Mouse (Mus musculus) fat pad, adult 2 months (tissue): ENCODE data around the gene Vpreb1.

Source experiments
- DNase-seq: peaks from one replicate; pipeline ENCODE4 v3.0.0-alpha.2; 2011; ENCODE audit warnings: low read depth, low spot score; ENCODE audit errors: extremely low read depth

Vpreb1 gene

GRCm38 (mm10) chr16:16870617-16871331, at the start of gene Vpreb1, which contains the start of gene Top3b:
Gene Vpreb1, minus strand, starts transcription at chr16:16870843.
Gene Top3b, plus strand, starts transcription at chr16:16870736.
- DNase-seq = peak; percentile 36

- DNase-seq = no peak
These were observed 47.9 kb upstream of the Vpreb1 start for GRCm38 (mm10) chr16:16918441-16919117.

- no peak for DNase-seq
These were observed 42.8 kb upstream of the Vpreb1 start for GRCm38 (mm10) chr16:16913440-16913839.

- DNase-seq = peak; percentile 83
These were observed 41.3 kb upstream of the Vpreb1 start for GRCm38 (mm10) chr16:16911641-16912597.

- no peak for DNase-seq
These were observed 37.2 kb upstream of the Vpreb1 start for GRCm38 (mm10) chr16:16907799-16908198.

GRCm38 (mm10) chr16:16903188-16903587, 32.5 kb upstream of the Vpreb1 start:
- DNase-seq = no peak

- DNase-seq = no peak
These were observed 31.7 kb upstream of the Vpreb1 start for GRCm38 (mm10) chr16:16902329-16902728.

GRCm38 (mm10) chr16:16897056-16897584, 26.5 kb upstream of the Vpreb1 start:
- DNase-seq = no peak

- peak; percentile 69 for DNase-seq
These were observed 25.9 kb upstream of the Vpreb1 start, which contains the start of gene Ppm1f for GRCm38 (mm10) chr16:16896382-16897055. Gene Ppm1f, plus strand, starts transcription at chr16:16896469.

GRCm38 (mm10) chr16:16896015-16896381, 25.4 kb upstream of the Vpreb1 start:
- DNase-seq = no peak

- DNase-seq = no peak
These were observed 21.7 kb upstream of the Vpreb1 start for GRCm38 (mm10) chr16:16892366-16892765.

- DNase-seq = no peak
These were observed 17.7 kb upstream of the Vpreb1 start for GRCm38 (mm10) chr16:16888341-16888740.

- DNase-seq = no peak
These were observed 8.4 kb upstream of the Vpreb1 start for GRCm38 (mm10) chr16:16879025-16879424.

- DNase-seq = no peak
These were observed 414 bp downstream of the Vpreb1 start for GRCm38 (mm10) chr16:16870241-16870616.

GRCm38 (mm10) chr16:16865696-16866561, 4.7 kb downstream of the Vpreb1 start:
- DNase-seq = peak; percentile 69

- DNase-seq = no peak
These were observed 5.4 kb downstream of the Vpreb1 start for GRCm38 (mm10) chr16:16865217-16865616.

- no peak for DNase-seq
These were observed 6.7 kb downstream of the Vpreb1 start, which contains the start of gene Igll1 for GRCm38 (mm10) chr16:16863978-16864377. Gene Igll1, minus strand, starts transcription at chr16:16863985.

GRCm38 (mm10) chr16:16862288-16862687, 8.4 kb downstream of the Vpreb1 start:
- DNase-seq = no peak

GRCm38 (mm10) chr16:16856731-16857476, 13.7 kb downstream of the Vpreb1 start:
- DNase-seq = no peak
